Mouse (Mus musculus): Measurements from ENCODE around the gene Sult2b1.

Gene Sult2b1

GRCm38 (mm10) chr7:45723781-45724180, 60.7 kb downstream of the Sult2b1 start:
- DNase-seq, result no peak

- DNase-seq, result no peak
These were observed 61.2 kb downstream of the Sult2b1 start for GRCm38 (mm10) chr7:45723301-45723700.

GRCm38 (mm10) chr7:45722348-45722713, 62.1 kb downstream of the Sult2b1 start:
- DNase-seq, result no peak

- no peak for DNase-seq
These were observed 62.7 kb downstream of the Sult2b1 start for GRCm38 (mm10) chr7:45721642-45722347.

- DNase-seq, result no peak
These were observed 63.3 kb downstream of the Sult2b1 start for GRCm38 (mm10) chr7:45721234-45721571.

- peak; percentile 40 for DNase-seq
These were observed 63.8 kb downstream of the Sult2b1 start, which contains the start of gene Fam83e for GRCm38 (mm10) chr7:45720413-45721233. Fam83e (plus strand) TSS chr7:45721212.

GRCm38 (mm10) chr7:45719738-45720412, 64.6 kb downstream of the Sult2b1 start:
- no peak for DNase-seq

GRCm38 (mm10) chr7:45719180-45719579, 65.3 kb downstream of the Sult2b1 start:
- DNase-seq, result no peak

- no peak for DNase-seq
These were observed 66.1 kb downstream of the Sult2b1 start for GRCm38 (mm10) chr7:45718331-45718730.

GRCm38 (mm10) chr7:45717918-45718297, 66.6 kb downstream of the Sult2b1 start, which contains the start of gene Sphk2:
Sphk2 (minus strand) TSS chr7:45718002.
- DNase-seq, result peak; percentile 99

GRCm38 (mm10) chr7:45716952-45717917, 67.2 kb downstream of the Sult2b1 start:
- DNase-seq, result no peak

GRCm38 (mm10) chr7:45716460-45716857, 68.0 kb downstream of the Sult2b1 start:
- DNase-seq, result no peak

GRCm38 (mm10) chr7:45715741-45716459, 68.6 kb downstream of the Sult2b1 start:
- DNase-seq, result peak; percentile 27

GRCm38 (mm10) chr7:45715090-45715708, 69.3 kb downstream of the Sult2b1 start, which contains the start of gene Rpl18:
Rpl18 (plus strand) TSS chr7:45715457.
- DNase-seq, result peak; percentile 99

- peak; percentile 58 for DNase-seq
These were observed 69.8 kb downstream of the Sult2b1 start for GRCm38 (mm10) chr7:45714630-45715089.

GRCm38 (mm10) chr7:45713881-45714520, 70.5 kb downstream of the Sult2b1 start:
- no peak for DNase-seq

GRCm38 (mm10) chr7:45713396-45713795, 71.1 kb downstream of the Sult2b1 start:
- DNase-seq, result no peak

- peak; percentile 82 for DNase-seq
These were observed 72.3 kb downstream of the Sult2b1 start for GRCm38 (mm10) chr7:45712022-45712757.

GRCm38 (mm10) chr7:45711316-45712021, 73.0 kb downstream of the Sult2b1 start:
- DNase-seq, result no peak
